Mouse (Mus musculus) C2C12 (cell line): ENCODE results near the gene Strap. TPM values are rescaled to one million over a fixed set of nuclear protein-coding genes. Genes with fewer than 3 reads are reported as not detected.

ENCODE experiments used
- H3K27me3 ChIP-seq: one replicate; pipeline ENCODE4 v1.6.1; 2011; ENCODE audit not compliant: control insufficient read depth, insufficient read depth, insufficient read length
- H3K36me3 ChIP-seq: one replicate; pipeline ENCODE4 v1.6.1; 2011; ENCODE audit not compliant: control insufficient read depth, insufficient read depth
- H3K4me3 ChIP-seq: one replicate; pipeline ENCODE4 v1.5.1; 2011; ENCODE audit warnings: mild to moderate bottlenecking, control low read depth; ENCODE audit not compliant: poor library complexity, insufficient read depth, severe bottlenecking
- H3K79me2 ChIP-seq: one replicate; pipeline ENCODE4 v1.6.1; 2011; ENCODE audit not compliant: control insufficient read depth, insufficient read depth
- H3K79me3 ChIP-seq: one replicate; pipeline ENCODE4 v1.6.1; 2011; ENCODE audit warnings: low read depth, control low read depth
- H3ac ChIP-seq: one replicate; pipeline ENCODE3; 2011; ENCODE audit warnings: low read depth; ENCODE audit not compliant: control insufficient read depth, insufficient read length
- CEBPB ChIP-seq: IDR thresholded peaks from one replicate; pipeline ENCODE4 v1.6.1; 2011; ENCODE audit warnings: low read depth, mild to moderate bottlenecking, control low read depth, moderate library complexity
- CTCF ChIP-seq: IDR thresholded peaks from one replicate; pipeline ENCODE4 v1.5.1; 2011; ENCODE audit not compliant: control insufficient read depth, insufficient read depth, insufficient read length
- FOSL1 ChIP-seq: IDR thresholded peaks from one replicate; pipeline ENCODE4 v1.8.0; 2011; ENCODE audit warnings: mild to moderate bottlenecking, low read length; ENCODE audit not compliant: poor library complexity, insufficient read depth, severe bottlenecking
- MAX ChIP-seq: IDR thresholded peaks from one replicate; pipeline ENCODE4 v1.6.1; 2011; ENCODE audit warnings: mild to moderate bottlenecking, control low read depth
- MYOD1 ChIP-seq: IDR thresholded peaks from one replicate; pipeline ENCODE4 v1.6.1; 2011; ENCODE audit warnings: low read depth; ENCODE audit not compliant: control insufficient read depth, insufficient read length
- MYOG ChIP-seq: IDR thresholded peaks from one replicate; pipeline ENCODE4 v1.6.1; 2011; ENCODE audit not compliant: control insufficient read depth, insufficient read length; ENCODE audit errors: extremely low read depth
- USF1 ChIP-seq: IDR thresholded peaks from one replicate; pipeline ENCODE4 v1.6.1; 2011; ENCODE audit warnings: low read depth, mild to moderate bottlenecking, control low read depth, moderate library complexity
- polyA plus RNA-seq: library from polyadenylated mRNA; unstranded; fragments of >200 nt; fragmentation: generic; extraction: Trizol; gene quantifications from one replicate; pipeline ENCODE4 v1.2.1, GENCODE M21; 2012; ENCODE audit warnings: missing spikeins

Gene Strap
- polyA plus RNA-seq, 1 experiment = 117 TPM

DNA sequence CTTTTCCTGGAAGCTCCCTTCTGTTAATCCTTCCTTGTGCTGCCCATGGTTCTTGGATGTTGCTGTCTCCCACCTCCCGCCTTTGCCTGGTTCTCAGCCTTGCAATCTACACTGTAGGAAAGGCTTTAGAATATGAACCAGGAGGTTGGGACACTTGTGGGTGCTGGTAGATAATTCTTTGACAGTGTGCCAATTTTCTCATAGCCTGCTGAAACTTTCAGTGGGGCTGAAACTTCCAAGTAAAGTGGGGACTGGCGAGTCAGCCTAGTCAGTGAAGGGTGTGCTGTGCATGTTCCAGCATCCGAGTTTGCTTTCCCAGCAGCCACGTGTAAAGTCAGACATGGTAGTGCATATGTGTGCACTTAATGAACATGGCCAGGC, 17.4 kb downstream of the Strap start:
- H3K79me2 ChIP-seq = peaks cover 15% of the 10 kb centered on the region
- peaks cover 53% of the 10 kb centered on the region for H3K36me3 ChIP-seq
- no peaks in the 10 kb centered on the region for H3K27me3 ChIP-seq
- TF ChIP-seq USF1 (no peak), CTCF (no peak), MYOD1 (no peak), MAX (no peak)
- H3K4me3 ChIP-seq = no peak overlapping the region
- H3K79me3 ChIP-seq = peaks cover 6% of the 10 kb centered on the region
- no peak overlapping the region for H3ac ChIP-seq

DNA sequence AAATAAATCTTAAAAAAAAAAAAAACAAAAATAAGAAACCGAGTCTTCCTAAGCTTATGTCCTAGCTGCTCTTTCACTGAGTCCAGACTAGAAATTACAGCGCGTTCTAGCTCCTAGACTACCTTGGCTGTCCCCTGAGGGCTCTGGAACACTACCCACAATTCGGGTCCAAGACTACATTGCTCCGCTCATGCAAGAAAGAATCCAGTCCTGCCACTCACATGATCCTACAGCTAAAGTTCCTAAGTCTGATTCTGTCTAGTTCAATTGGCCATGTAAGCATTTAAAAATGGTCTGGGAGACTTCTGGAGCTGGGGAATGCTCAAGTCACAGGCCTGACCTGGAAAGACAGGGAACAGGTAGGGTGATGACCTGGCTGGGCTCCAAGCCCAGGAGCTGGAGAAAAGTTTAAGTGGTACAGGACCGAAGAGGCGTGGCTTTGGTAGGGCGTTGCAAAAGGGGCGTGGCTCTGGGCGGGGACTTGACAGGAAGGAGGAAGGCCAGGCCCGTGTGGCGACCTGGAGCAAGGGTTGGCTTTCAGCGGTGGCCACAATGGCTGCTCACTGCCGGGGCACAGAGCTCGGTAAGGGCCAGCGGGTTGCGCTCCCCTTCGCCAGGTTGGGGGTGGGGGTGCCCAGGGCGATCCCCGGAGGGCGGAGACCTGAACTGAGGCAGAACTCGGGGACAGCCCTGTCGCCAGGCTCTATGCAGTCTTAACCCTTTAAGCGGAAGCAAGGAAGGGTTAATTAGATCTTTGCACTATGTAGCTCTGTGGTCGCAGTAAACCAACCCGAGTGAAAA, 19.4 kb downstream of the Strap start, which contains the start of gene Dera:
Gene Dera (plus strand): TSS at position 491 of the 801 bp plus-strand sequence.
- Histone ChIP-seq H3K79me3 (no peaks in the 10 kb centered on the region), H3K27me3 (no peaks in the 10 kb centered on the region), H3K4me3 (peak within 1 kb of the TSS; percentile 48), H3K36me3 (peaks cover 33% of the 10 kb centered on the region), H3ac (peak within 1 kb of the TSS; percentile 80), H3K79me2 (peaks cover 11% of the 10 kb centered on the region)
- TF ChIP-seq FOSL1 = no peak
- TF ChIP-seq CEBPB = no peak
- no peak for TF ChIP-seq USF1
- TF ChIP-seq MYOD1 = no peak
- no peak for TF ChIP-seq MYOG
- TF ChIP-seq MAX = no peak
- no peak for TF ChIP-seq CTCF

DNA sequence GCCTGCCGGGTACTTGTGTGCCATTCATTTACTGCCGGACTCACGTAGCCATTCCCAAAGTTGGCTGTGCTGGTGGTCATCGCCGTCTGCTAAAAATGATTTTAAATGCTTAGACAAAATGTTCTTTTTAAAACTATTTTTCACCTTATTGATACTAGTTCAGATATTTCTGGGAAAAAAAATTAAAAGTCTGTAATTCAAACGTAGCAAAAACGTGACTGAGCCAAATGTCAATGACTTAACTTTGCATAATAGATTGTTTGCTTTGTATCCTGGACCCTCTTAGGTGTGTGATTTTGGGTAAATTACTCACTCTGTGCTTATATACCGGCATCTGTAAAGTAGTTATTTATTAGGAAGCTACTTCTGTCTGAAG, 20.0 kb downstream of the Strap start:
- no peaks in the 10 kb centered on the region for H3K79me3 ChIP-seq
- peak overlapping the region; percentile 80 for H3ac ChIP-seq
- H3K27me3 ChIP-seq = no peaks in the 10 kb centered on the region
- peak overlapping the region; percentile 48 for H3K4me3 ChIP-seq
- H3K36me3 ChIP-seq = peaks cover 27% of the 10 kb centered on the region
- peaks cover 11% of the 10 kb centered on the region for H3K79me2 ChIP-seq
- no peak for TF ChIP-seq CTCF

DNA sequence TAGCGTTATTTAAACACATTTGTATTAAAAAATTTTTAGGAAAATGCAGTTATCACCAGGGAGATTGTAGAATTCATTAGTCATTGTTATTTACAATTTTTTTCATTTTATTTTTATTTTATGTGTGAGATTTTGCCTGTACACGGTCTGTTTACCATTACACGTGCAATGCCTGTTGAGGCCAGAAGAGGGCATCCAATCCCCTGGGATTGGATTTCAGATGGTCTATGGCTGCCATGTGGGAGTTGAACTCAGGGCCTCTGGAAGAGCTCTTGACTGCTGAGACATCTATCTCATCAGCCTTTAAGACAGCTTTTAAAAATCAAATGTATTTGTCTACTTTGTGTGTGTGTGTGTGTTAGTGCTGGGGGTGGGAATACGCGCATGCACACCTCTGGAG, 21.4 kb downstream of the Strap start:
- Histone ChIP-seq H3K4me3 (no peak overlapping the region), H3ac (no peak overlapping the region), H3K27me3 (no peaks in the 10 kb centered on the region), H3K79me3 (no peaks in the 10 kb centered on the region), H3K36me3 (peaks cover 12% of the 10 kb centered on the region), H3K79me2 (peaks cover 11% of the 10 kb centered on the region)
- peak; percentile 7 for TF ChIP-seq CTCF
- peak; percentile 58 for TF ChIP-seq MAX
- no peak for TF ChIP-seq MYOG
- no peak for TF ChIP-seq CEBPB
- no peak for TF ChIP-seq MYOD1

DNA sequence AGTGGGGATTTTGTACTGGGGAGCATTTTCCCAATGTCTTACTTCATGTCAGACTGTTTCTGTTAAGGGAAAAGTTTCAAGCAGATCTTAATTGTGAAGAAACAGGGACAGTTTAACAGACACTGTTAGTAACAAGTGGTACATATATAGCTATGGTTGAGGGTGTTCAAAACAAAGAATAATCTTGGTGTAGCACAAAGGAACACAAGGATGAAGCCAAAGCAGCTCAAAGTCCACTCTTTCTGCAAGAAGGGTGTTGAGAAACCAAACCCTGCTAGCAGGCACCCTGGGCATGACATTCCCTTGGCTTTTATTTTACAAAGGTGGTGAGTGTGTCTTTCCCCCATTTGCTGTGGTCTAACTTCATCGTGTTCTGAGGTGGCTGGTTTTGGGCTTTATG, 23.0 kb downstream of the Strap start:
- Histone ChIP-seq H3K36me3 (no peaks in the 10 kb centered on the region), H3K79me3 (no peaks in the 10 kb centered on the region), H3ac (no peak overlapping the region), H3K27me3 (no peaks in the 10 kb centered on the region), H3K79me2 (peaks cover 11% of the 10 kb centered on the region), H3K4me3 (no peak overlapping the region)
- no peak for TF ChIP-seq CEBPB
- TF ChIP-seq MAX = no peak
- TF ChIP-seq FOSL1 = no peak
- no peak for TF ChIP-seq MYOD1
- TF ChIP-seq USF1 = no peak
- TF ChIP-seq CTCF = no peak

DNA sequence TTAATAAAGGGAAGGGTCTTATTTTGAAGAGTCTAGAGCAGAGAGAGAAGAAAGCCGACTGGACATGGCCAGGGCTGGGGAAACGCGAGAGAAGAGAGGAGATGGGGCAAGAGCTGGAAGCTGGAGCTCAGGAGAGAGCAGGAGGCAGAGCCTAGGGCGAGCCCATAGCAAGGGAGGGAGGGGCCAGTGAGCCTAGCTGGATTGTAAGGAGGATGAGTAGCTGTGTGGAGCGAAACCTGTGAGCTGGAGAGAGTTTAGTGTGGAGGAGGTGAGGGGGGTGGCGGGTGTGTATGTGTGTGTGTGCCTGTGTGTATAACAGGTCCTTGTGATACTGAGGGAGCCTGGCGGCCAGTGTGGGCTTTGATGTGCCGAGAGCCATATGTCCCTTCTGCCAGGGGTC, 24.8 kb downstream of the Strap start:
- Histone ChIP-seq H3K36me3 (no peaks in the 10 kb centered on the region), H3K4me3 (no peak overlapping the region), H3ac (no peak overlapping the region), H3K27me3 (no peaks in the 10 kb centered on the region), H3K79me3 (no peaks in the 10 kb centered on the region), H3K79me2 (peaks cover 10% of the 10 kb centered on the region)
- TF ChIP-seq MAX = no peak
- no peak for TF ChIP-seq MYOD1
- TF ChIP-seq CEBPB = no peak
- no peak for TF ChIP-seq MYOG
- no peak for TF ChIP-seq FOSL1
- TF ChIP-seq USF1 = no peak
